Mouse (Mus musculus): ENCODE measurements around the gene Map4k2. TPM values are rescaled to one million over a fixed set of nuclear protein-coding genes. Genes with fewer than 3 reads are reported as not detected.
A peak's percentile ranks its signal among the peaks of the same experiment; 100 is the strongest.

The Map4k2 gene
- polyA plus RNA-seq, 1 experiment = 1,004 TPM

- Histone ChIP-seq H3K4me3 (ENCODE audit: control insufficient read depth, insufficient read depth, low read length) (no peak overlapping the region), H3K4me1 (replicated peaks; ENCODE audit: control insufficient read depth, insufficient read depth, low read length) (peaks cover 21% of the 10 kb centered on the region), H3K27ac (ENCODE audit: control insufficient read depth, insufficient read depth, low read length) (no peak overlapping the region), H3K27me3 (ENCODE audit: control insufficient read depth, insufficient read depth, low read length) (no peaks in the 10 kb centered on the region), H3K36me3 (ENCODE audit: control insufficient read depth, insufficient read depth, low read length) (peaks cover 6% of the 10 kb centered on the region; the same call in 1 of the 2 replicates)
- DNase-seq = no peak
- 67% methylated on average over 7 of the region's 7 CpGs for WGBS
- no peak for TF ChIP-seq POLR2A (IDR thresholded peaks at IDR 0.05; ENCODE audit: control insufficient read depth, extremely low read depth, insufficient read depth, low read length, poor library complexity)
- TF ChIP-seq CTCF (IDR thresholded peaks at IDR 0.05; ENCODE audit: borderline replicate concordance, control insufficient read depth, extremely low read depth, insufficient read depth, low read length, poor library complexity) = no peak
Observed at GRCm38 (mm10) chr19:6299450-6300267, 41.3 kb upstream of the Map4k2 start.

DNA sequence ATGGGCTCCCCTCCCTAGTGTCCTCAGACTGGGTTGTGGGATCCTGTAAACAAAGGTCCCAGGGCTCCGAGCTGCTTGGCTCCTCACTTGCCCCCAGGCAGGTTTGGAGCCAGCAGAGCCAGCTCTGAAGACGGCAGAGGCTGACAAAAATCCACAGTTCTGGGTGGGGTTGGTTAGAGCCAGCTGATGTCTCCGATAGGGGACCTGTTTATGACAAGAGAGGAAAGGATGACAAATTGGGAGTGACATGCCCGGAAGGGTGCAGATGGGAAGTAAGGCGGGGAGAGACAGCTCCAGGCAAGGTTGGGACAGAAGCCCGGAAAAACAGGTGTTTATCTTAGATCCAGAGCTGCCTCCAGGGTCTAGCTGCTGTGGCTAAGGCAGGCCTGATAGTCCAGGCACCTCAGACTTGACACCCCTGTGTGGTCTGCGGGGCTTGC lies 40.5 kb upstream of the Map4k2 start:
- WGBS = 65% methylated on average over 7 of the region's 7 CpGs
- H3K27ac ChIP-seq (ENCODE audit: control insufficient read depth, insufficient read depth, low read length) = no peak overlapping the region
- H3K4me1 ChIP-seq (replicated peaks; ENCODE audit: control insufficient read depth, insufficient read depth, low read length) = peaks cover 21% of the 10 kb centered on the region
- TF ChIP-seq CTCF (IDR thresholded peaks at IDR 0.05; ENCODE audit: borderline replicate concordance, control insufficient read depth, extremely low read depth, insufficient read depth, low read length, poor library complexity) = no peak
- TF ChIP-seq POLR2A (IDR thresholded peaks at IDR 0.05; ENCODE audit: control insufficient read depth, extremely low read depth, insufficient read depth, low read length, poor library complexity) = no peak
- no peaks in the 10 kb centered on the region for H3K27me3 ChIP-seq (ENCODE audit: control insufficient read depth, insufficient read depth, low read length)
- H3K4me3 ChIP-seq (ENCODE audit: control insufficient read depth, insufficient read depth, low read length) = no peak overlapping the region
- peaks cover 6% of the 10 kb centered on the region; the same call in 1 of the 2 replicates for H3K36me3 ChIP-seq (ENCODE audit: control insufficient read depth, insufficient read depth, low read length)
- DNase-seq = no peak

- no peaks in the 10 kb centered on the region for H3K27me3 ChIP-seq (ENCODE audit: control insufficient read depth, insufficient read depth, low read length)
- no peak overlapping the region for H3K27ac ChIP-seq (ENCODE audit: control insufficient read depth, insufficient read depth, low read length)
- DNase-seq = no peak
- peaks cover 27% of the 10 kb centered on the region for H3K4me1 ChIP-seq (replicated peaks; ENCODE audit: control insufficient read depth, insufficient read depth, low read length)
- no peak overlapping the region for H3K4me3 ChIP-seq (ENCODE audit: control insufficient read depth, insufficient read depth, low read length)
- TF ChIP-seq CTCF (IDR thresholded peaks at IDR 0.05; ENCODE audit: borderline replicate concordance, control insufficient read depth, extremely low read depth, insufficient read depth, low read length, poor library complexity) (no peak), POLR2A (IDR thresholded peaks at IDR 0.05; ENCODE audit: control insufficient read depth, extremely low read depth, insufficient read depth, low read length, poor library complexity) (no peak)
- peaks cover 6% of the 10 kb centered on the region; the same call in 1 of the 2 replicates for H3K36me3 ChIP-seq (ENCODE audit: control insufficient read depth, insufficient read depth, low read length)
- WGBS = 84% methylated on average over 5 of the region's 5 CpGs
Observed at GRCm38 (mm10) chr19:6302114-6302513, 38.8 kb upstream of the Map4k2 start.

DNA sequence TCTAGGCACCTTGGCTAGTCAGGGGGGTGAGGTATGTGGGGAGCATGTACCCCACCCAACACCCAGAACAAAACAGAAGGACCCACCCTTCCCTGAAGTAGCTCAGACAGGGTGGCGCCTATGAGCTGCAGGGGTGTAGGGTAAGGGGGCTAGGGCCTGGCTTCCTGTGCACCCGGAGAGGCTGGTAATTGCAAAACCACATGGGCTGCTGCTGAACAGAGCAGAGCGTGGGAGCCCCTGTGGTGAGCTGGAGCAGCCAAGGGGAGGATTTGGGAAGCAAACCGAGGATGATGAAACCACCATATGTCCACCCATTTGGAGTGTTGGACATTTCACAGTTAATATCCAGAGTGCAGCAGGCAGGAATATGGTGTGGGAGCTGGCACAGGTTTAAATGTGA lies 38.4 kb upstream of the Map4k2 start:
- no peak overlapping the region for H3K27ac ChIP-seq (ENCODE audit: control insufficient read depth, insufficient read depth, low read length)
- peaks cover 6% of the 10 kb centered on the region; the same call in 1 of the 2 replicates for H3K36me3 ChIP-seq (ENCODE audit: control insufficient read depth, insufficient read depth, low read length)
- no peak for TF ChIP-seq POLR2A (IDR thresholded peaks at IDR 0.05; ENCODE audit: control insufficient read depth, extremely low read depth, insufficient read depth, low read length, poor library complexity)
- no peak for TF ChIP-seq CTCF (IDR thresholded peaks at IDR 0.05; ENCODE audit: borderline replicate concordance, control insufficient read depth, extremely low read depth, insufficient read depth, low read length, poor library complexity)
- DNase-seq = peak; percentile 32
- H3K4me3 ChIP-seq (ENCODE audit: control insufficient read depth, insufficient read depth, low read length) = no peak overlapping the region
- H3K27me3 ChIP-seq (ENCODE audit: control insufficient read depth, insufficient read depth, low read length) = no peaks in the 10 kb centered on the region
- peaks cover 27% of the 10 kb centered on the region for H3K4me1 ChIP-seq (replicated peaks; ENCODE audit: control insufficient read depth, insufficient read depth, low read length)
- 2% methylated on average over 4 of the region's 4 CpGs for WGBS

DNA sequence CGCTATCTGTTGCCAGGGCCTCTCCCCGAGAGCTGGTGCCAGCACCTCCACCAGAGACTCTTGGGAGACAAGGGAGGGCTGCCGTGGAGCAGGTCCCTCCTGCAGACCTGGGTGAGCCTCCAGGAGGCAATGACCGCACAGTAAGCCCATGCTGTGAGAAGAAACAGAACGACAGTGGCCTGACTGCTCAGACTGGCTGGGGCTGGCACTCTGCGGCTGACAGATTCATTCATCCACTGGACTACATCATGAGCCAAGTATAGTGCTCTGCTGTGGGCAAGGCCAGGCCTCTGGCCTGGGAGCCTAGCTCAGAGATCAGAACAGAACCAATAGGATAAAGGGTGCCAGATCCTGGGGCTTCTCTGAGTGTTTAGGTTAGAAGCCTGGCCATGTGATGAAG lies 37.1 kb upstream of the Map4k2 start:
- WGBS = 95% methylated on average over 6 of the region's 6 CpGs
- TF ChIP-seq CTCF (IDR thresholded peaks at IDR 0.05; ENCODE audit: borderline replicate concordance, control insufficient read depth, extremely low read depth, insufficient read depth, low read length, poor library complexity) (no peak), POLR2A (IDR thresholded peaks at IDR 0.05; ENCODE audit: control insufficient read depth, extremely low read depth, insufficient read depth, low read length, poor library complexity) (no peak)
- Histone ChIP-seq H3K27me3 (ENCODE audit: control insufficient read depth, insufficient read depth, low read length) (no peaks in the 10 kb centered on the region), H3K36me3 (ENCODE audit: control insufficient read depth, insufficient read depth, low read length) (no peaks in the 10 kb centered on the region), H3K4me1 (replicated peaks; ENCODE audit: control insufficient read depth, insufficient read depth, low read length) (peaks cover 27% of the 10 kb centered on the region), H3K27ac (ENCODE audit: control insufficient read depth, insufficient read depth, low read length) (no peak overlapping the region), H3K4me3 (ENCODE audit: control insufficient read depth, insufficient read depth, low read length) (no peak overlapping the region)
- no peak for DNase-seq

DNA sequence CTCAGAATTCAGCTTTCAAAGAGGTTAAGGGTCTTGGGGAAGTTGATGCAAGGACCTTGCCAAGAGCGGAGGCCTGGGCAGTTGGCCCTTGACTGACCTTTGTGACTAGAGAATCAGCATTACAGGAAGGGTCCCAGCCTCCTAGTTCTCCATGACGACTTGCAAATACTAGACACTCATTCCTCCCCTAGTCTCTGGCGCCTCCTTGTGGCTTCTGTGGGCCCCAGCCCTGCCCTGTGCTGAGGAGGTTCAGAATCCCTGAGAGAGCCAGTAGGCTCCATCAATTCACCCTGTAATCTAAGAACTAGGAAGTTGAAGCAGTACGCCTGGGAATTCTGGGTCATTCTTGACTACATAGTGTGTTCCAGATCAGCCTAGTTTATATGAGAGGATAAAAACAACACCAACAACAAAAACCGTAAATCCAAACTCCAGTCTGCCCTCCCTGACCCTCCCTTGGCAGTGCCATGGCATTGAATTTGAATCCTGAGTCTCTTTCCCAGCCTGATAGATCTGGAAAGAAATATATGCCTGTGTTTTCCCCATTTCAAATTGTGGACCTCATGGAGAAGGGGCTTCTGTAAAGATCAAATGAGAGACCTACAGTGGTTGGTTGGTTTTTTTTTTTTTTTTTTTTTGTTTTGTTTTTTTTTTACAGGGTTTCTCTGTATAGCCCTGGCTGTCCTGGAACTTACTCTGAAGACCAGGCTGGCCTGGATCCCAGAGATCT lies 36.0 kb upstream of the Map4k2 start:
- TF ChIP-seq CTCF (IDR thresholded peaks at IDR 0.05; ENCODE audit: borderline replicate concordance, control insufficient read depth, extremely low read depth, insufficient read depth, low read length, poor library complexity) = peak; percentile 94
- TF ChIP-seq POLR2A (IDR thresholded peaks at IDR 0.05; ENCODE audit: control insufficient read depth, extremely low read depth, insufficient read depth, low read length, poor library complexity) = no peak
- H3K4me3 ChIP-seq (ENCODE audit: control insufficient read depth, insufficient read depth, low read length) = no peak overlapping the region
- no peak overlapping the region for H3K27ac ChIP-seq (ENCODE audit: control insufficient read depth, insufficient read depth, low read length)
- H3K36me3 ChIP-seq (ENCODE audit: control insufficient read depth, insufficient read depth, low read length) = no peaks in the 10 kb centered on the region
- H3K4me1 ChIP-seq (replicated peaks; ENCODE audit: control insufficient read depth, insufficient read depth, low read length) = peaks cover 20% of the 10 kb centered on the region
- 31% methylated on average over 5 of the region's 5 CpGs for WGBS
- H3K27me3 ChIP-seq (ENCODE audit: control insufficient read depth, insufficient read depth, low read length) = no peaks in the 10 kb centered on the region
- peak; percentile 91 for DNase-seq

Measured in thymus, adult 2 months (tissue).